Mouse (Mus musculus) c-Kit-negative CD71-positive TER-119-positive erythroid progenitor cells, embryonic 14.5 days (primary cell): ENCODE results near the gene Tubg2.

Experiments used
- DNase-seq: peaks from one replicate; pipeline ENCODE4 v3.0.0-alpha.2; 2013; ENCODE audit warnings: low read depth, low spot score

Tubg2 gene

GRCm38 (mm10) chr11:101164677-101165580 is 9.2 kb downstream of the Tubg2 start:
- DNase-seq: no peak

GRCm38 (mm10) chr11:101166357-101166756 is 10.7 kb downstream of the Tubg2 start:
- DNase-seq: no peak

- DNase-seq: no peak
These were observed 11.7 kb downstream of the Tubg2 start for GRCm38 (mm10) chr11:101167211-101167962.

GRCm38 (mm10) chr11:101167963-101168300 is 12.2 kb downstream of the Tubg2 start:
- no peak for DNase-seq

- DNase-seq: no peak
These were observed 12.7 kb downstream of the Tubg2 start for GRCm38 (mm10) chr11:101168301-101168980.

- no peak for DNase-seq
These were observed 13.8 kb downstream of the Tubg2 start for GRCm38 (mm10) chr11:101169301-101170107.

GRCm38 (mm10) chr11:101170354-101170810 is 14.7 kb downstream of the Tubg2 start, which contains the start of gene Cntnap1:
TSS of gene Cntnap1 (plus strand) at chr11:101170523.
- no peak for DNase-seq

- no peak for DNase-seq
These were observed 15.3 kb downstream of the Tubg2 start, which contains the start of gene Plekhh3 for GRCm38 (mm10) chr11:101170811-101171610. TSS of gene Plekhh3 (minus strand) at chr11:101171351.

GRCm38 (mm10) chr11:101171721-101172433 is 16.2 kb downstream of the Tubg2 start:
- no peak for DNase-seq

- DNase-seq: no peak
These were observed 16.7 kb downstream of the Tubg2 start for GRCm38 (mm10) chr11:101172434-101172815.

GRCm38 (mm10) chr11:101173112-101173511 is 17.4 kb downstream of the Tubg2 start:
- DNase-seq: no peak

GRCm38 (mm10) chr11:101173631-101174388 is 18.1 kb downstream of the Tubg2 start:
- no peak for DNase-seq

- no peak for DNase-seq
These were observed 18.7 kb downstream of the Tubg2 start for GRCm38 (mm10) chr11:101174389-101174745.

- DNase-seq: no peak
These were observed 19.3 kb downstream of the Tubg2 start, which contains the start of gene Ccr10 for GRCm38 (mm10) chr11:101174851-101175628. TSS of gene Ccr10 (minus strand) at chr11:101175443.

GRCm38 (mm10) chr11:101175636-101176116 is 20.0 kb downstream of the Tubg2 start:
- DNase-seq: no peak

GRCm38 (mm10) chr11:101176117-101176691 is 20.5 kb downstream of the Tubg2 start:
- no peak for DNase-seq

- no peak for DNase-seq
These were observed 21.4 kb downstream of the Tubg2 start for GRCm38 (mm10) chr11:101176933-101177773.
